Mouse (Mus musculus) limb, embryonic 14.5 days (tissue): Measurements from ENCODE around the gene Tldc2. TPM values are rescaled to one million over a fixed set of nuclear protein-coding genes. Genes with fewer than 3 reads are reported as not detected.

ENCODE experiments used
- ATAC-seq: fragments of 200-750 bp; cut with Nextera tagmentation; 2 replicates; pipeline ENCODE4 v1.8.0; 2017; ENCODE audit warnings: low read depth, moderate number of reproducible peaks, moderate TSS enrichment; ENCODE audit not compliant: low FRiP score
- DNase-seq: peaks from one replicate; pipeline ENCODE4 v3.0.0-alpha.2; 2015; ENCODE audit warnings: low spot score
- H3K27ac ChIP-seq: fragments of 300-500 bp; sonication (generic); replicated peaks from 2 replicates; pipeline ENCODE4 v1.5.1; 2014; ENCODE audit warnings: low read depth, mild to moderate bottlenecking, low read length, moderate library complexity, mixed read lengths
- H3K27me3 ChIP-seq: fragments of 300-500 bp; sonication (generic); 2 replicates; pipeline ENCODE4 v1.6.1; 2014; ENCODE audit warnings: low read length, mixed read lengths; ENCODE audit not compliant: control insufficient read depth, insufficient read depth
- H3K36me3 ChIP-seq: fragments of 300-500 bp; sonication (generic); 2 replicates; pipeline ENCODE4 v1.6.1; 2014; ENCODE audit warnings: mild to moderate bottlenecking, low read length, moderate library complexity, mixed read lengths; ENCODE audit not compliant: control insufficient read depth, insufficient read depth
- H3K4me1 ChIP-seq: fragments of 300-500 bp; sonication (generic); 2 replicates; pipeline ENCODE4 v1.6.1; 2014; ENCODE audit warnings: antibody characterized with exemption, low read length, mixed read lengths; ENCODE audit not compliant: control insufficient read depth, insufficient read depth
- H3K4me2 ChIP-seq: fragments of 300-500 bp; sonication (generic); replicated peaks from 2 replicates; pipeline ENCODE4 v1.6.1; 2014; ENCODE audit warnings: low read depth, mild to moderate bottlenecking, low read length, moderate library complexity; ENCODE audit not compliant: severe bottlenecking
- H3K4me3 ChIP-seq: fragments of 300-500 bp; sonication (generic); replicated peaks from 2 replicates; pipeline ENCODE4 v1.5.1; 2014; ENCODE audit warnings: low read length
- H3K9ac ChIP-seq: fragments of 300-500 bp; sonication (generic); 2 replicates; pipeline ENCODE4 v1.6.1; 2014; ENCODE audit warnings: mild to moderate bottlenecking, low read depth, low read length, moderate library complexity; ENCODE audit not compliant: severe bottlenecking
- H3K9me3 ChIP-seq: fragments of 300-500 bp; sonication (generic); 2 replicates; pipeline ENCODE4 v1.6.1; 2016; ENCODE audit warnings: low read length; ENCODE audit not compliant: control insufficient read depth
- POLR2A ChIP-seq: fragments of 200-500 bp; IDR thresholded peaks from 2 replicates; pipeline ENCODE4 v1.8.0; 2012; ENCODE audit warnings: inconsistent platforms, mild to moderate bottlenecking, moderate library complexity, borderline replicate concordance; ENCODE audit not compliant: insufficient read depth, insufficient read length; ENCODE audit errors: extremely low read depth
- WGBS: fragments of 180-500 bp; shearing (Covaris S2); extraction: QIAGEN DNeasy Blood & Tissue Kit; methylation state at CpG from one replicate; pipeline ENCODE4 v1.1.7; 2014; 5-methylcytosine and 5-hydroxymethylcytosine counted together
- polyA plus RNA-seq, 2 experiments: library from polyadenylated mRNA; depleted of rRNA in 1 of 2; stranded (reverse) in 1 of 2; unstranded in 1 of 2; fragments of >200 nt; fragmentation: Nextera tagmentation in 1 of 2; extraction: Ambion mirVana in 1 of 2; gene quantifications; 2 replicates each; pipeline versions ENCODE4 v1.2.1 to v1.2.3; 2012 to 2014

Tldc2 gene
- polyA plus RNA-seq, 2 experiments, result not detected

DNA sequence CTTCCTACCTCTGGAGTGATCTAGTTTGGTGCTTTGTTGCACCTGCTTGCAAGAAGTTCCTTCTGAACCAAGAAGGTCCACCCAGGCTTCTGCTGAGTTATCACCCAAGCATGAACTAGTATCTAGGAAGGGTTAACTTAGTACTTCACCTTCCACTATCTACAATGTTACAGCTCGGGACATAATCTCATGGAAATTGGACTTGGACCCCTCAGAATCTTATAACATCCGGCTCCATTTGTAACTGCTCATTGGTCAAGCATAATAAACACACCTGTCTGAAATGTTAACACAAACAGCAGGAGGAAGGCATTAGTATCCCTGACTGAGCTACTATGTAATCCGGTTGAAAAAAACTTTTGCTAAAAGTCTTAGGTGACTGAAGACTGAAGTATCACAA is 40.5 kb downstream of the Tldc2 start:
- Histone ChIP-seq H3K9ac (no peak overlapping the region), H3K27me3 (no peaks in the 10 kb centered on the region), H3K36me3 (peaks cover 15% of the 10 kb centered on the region; the same call in 1 of the 2 replicates), H3K4me3 (no peak overlapping the region), H3K9me3 (no peaks in the 10 kb centered on the region), H3K27ac (no peak overlapping the region), H3K4me2 (no peak overlapping the region), H3K4me1 (no peaks in the 10 kb centered on the region)
- DNase-seq (no peak), ATAC-seq (no peak)
- TF ChIP-seq POLR2A, result no peak
- 93% methylated on average over 3 of the region's 3 CpGs for WGBS

DNA sequence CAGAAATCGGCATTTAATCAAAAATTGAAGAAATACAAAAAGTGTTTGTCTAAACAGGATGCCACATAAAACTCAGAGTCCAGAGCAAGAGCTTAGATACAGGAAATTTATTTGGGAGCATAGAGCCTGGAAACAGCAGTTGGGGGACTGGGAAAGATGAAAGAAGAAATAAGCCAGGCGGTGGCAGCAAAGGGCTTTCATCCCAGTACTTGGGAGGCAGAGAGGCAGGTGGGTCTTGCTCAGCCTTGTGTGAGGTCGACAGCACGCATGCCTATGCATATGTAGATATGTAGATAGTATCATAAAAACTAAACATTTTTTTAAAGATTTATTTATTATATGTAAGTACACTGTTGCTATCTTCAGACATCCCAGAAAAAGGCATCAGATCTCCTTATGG is 41.2 kb downstream of the Tldc2 start:
- no peak overlapping the region for H3K9ac ChIP-seq
- TF ChIP-seq POLR2A, result no peak
- H3K9me3 ChIP-seq, result no peaks in the 10 kb centered on the region
- 74% methylated on average over 4 of the region's 4 CpGs for WGBS
- DNase-seq, result no peak
- no peak overlapping the region for H3K4me2 ChIP-seq
- peaks cover 15% of the 10 kb centered on the region; the same call in 1 of the 2 replicates for H3K36me3 ChIP-seq
- H3K4me1 ChIP-seq, result no peaks in the 10 kb centered on the region
- no peaks in the 10 kb centered on the region for H3K27me3 ChIP-seq
- H3K4me3 ChIP-seq, result no peak overlapping the region
- no peak overlapping the region for H3K27ac ChIP-seq
- ATAC-seq, result no peak

- H3K4me1 ChIP-seq, result peaks cover 5% of the 10 kb centered on the region
- TF ChIP-seq POLR2A, result no peak
- no peak overlapping the region for H3K27ac ChIP-seq
- H3K4me3 ChIP-seq, result no peak overlapping the region
- DNase-seq (no peak), ATAC-seq (no peak)
- no peak overlapping the region for H3K4me2 ChIP-seq
- WGBS, result 90% methylated on average over 4 of the region's 4 CpGs
- H3K36me3 ChIP-seq, result peaks cover 13% of the 10 kb centered on the region; the same call in 1 of the 2 replicates
- no peaks in the 10 kb centered on the region for H3K9me3 ChIP-seq
- H3K27me3 ChIP-seq, result no peaks in the 10 kb centered on the region
- H3K9ac ChIP-seq, result no peak overlapping the region
Measured at GRCm38 (mm10) chr2:157129096-157129495, 42.2 kb downstream of the Tldc2 start.

- H3K9ac ChIP-seq, result no peak overlapping the region
- H3K4me3 ChIP-seq, result no peak overlapping the region
- H3K9me3 ChIP-seq, result no peaks in the 10 kb centered on the region
- no peak overlapping the region for H3K27ac ChIP-seq
- peaks cover 5% of the 10 kb centered on the region for H3K4me1 ChIP-seq
- no peaks in the 10 kb centered on the region for H3K27me3 ChIP-seq
- WGBS, result 73% methylated on average over 11 of the region's 11 CpGs
- ATAC-seq (no peak), DNase-seq (no peak)
- peaks cover 9% of the 10 kb centered on the region; the same call in 1 of the 2 replicates for H3K36me3 ChIP-seq
- TF ChIP-seq POLR2A, result no peak
- no peak overlapping the region for H3K4me2 ChIP-seq
Measured at GRCm38 (mm10) chr2:157129601-157130164, 42.8 kb downstream of the Tldc2 start.

DNA sequence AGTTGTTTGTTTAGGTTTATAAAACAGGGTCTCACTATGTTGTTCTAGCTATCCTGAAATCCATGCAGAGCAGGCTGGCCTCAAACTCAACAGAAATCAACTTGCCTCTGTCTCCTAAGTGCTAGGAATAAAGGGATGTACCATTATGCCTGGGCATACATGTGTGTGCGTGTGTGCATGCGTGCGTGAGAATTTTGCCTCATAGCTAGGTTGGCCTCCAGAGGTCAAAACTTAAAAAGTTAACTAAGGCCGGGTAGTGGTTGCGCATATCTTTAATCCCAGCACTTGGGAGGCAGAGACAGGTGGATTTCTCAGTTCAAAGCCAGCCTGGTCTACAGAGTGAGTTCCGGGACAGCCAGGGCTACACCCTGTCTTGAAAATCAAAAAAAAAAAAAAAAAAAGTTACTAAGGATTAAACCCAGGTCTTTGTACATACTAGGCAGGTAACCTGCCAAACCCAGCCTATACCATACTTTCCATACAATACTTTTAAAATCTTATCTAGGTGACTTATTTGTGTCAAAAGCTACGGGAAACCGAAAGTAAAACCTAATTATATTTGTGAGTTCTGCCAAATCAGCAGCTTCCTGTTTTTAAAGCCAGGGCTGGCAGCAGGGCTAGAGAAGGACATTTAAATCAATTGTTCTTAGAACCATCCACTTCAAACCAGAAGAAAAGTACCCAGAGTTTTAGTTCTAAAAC is 44.1 kb downstream of the Tldc2 start:
- TF ChIP-seq POLR2A, result no peak
- 82% methylated on average over 8 of the region's 8 CpGs for WGBS
- Histone ChIP-seq H3K9ac (no peak overlapping the region), H3K27ac (no peak overlapping the region), H3K27me3 (no peaks in the 10 kb centered on the region), H3K4me3 (no peak overlapping the region), H3K9me3 (no peaks in the 10 kb centered on the region), H3K4me2 (no peak overlapping the region), H3K36me3 (peaks cover 5% of the 10 kb centered on the region; the same call in 1 of the 2 replicates), H3K4me1 (peaks cover 5% of the 10 kb centered on the region)
- ATAC-seq (no peak), DNase-seq (no peak)
